Mouse (Mus musculus): ENCODE measurements around the gene Twnk. TPM values are rescaled to one million over a fixed set of nuclear protein-coding genes. Genes with fewer than 3 reads are reported as not detected.

The Twnk gene
- total and polyA plus RNA-seq, 3 experiments = 11.9 to 32.1 (median 29.3) TPM

- Histone ChIP-seq H3K27me3 (ENCODE audit: control insufficient read depth, insufficient read depth, low read length) (no peaks in the 10 kb centered on the region), H3K4me3 (peak overlapping the region; percentile 71), H3K9ac (ENCODE audit: low read depth, low read length) (peak overlapping the region; percentile 76), H3K27ac (peak overlapping the region; percentile 92), H3K79me2 (replicated peaks; ENCODE audit: control insufficient read depth, insufficient read depth, low read length) (no peaks in the 10 kb centered on the region), H3K36me3 (ENCODE audit: control insufficient read depth, insufficient read depth, low read length) (no peaks in the 10 kb centered on the region; the same call in 1 of the 2 replicates), H3K4me1 (ENCODE audit: control insufficient read depth, insufficient read depth, low read length) (peaks cover 5% of the 10 kb centered on the region)
- WGBS = 23% methylated on average over 7 of the region's 7 CpGs
- intact Hi-C loops (cut with DNase I) = loop anchor here (2.0 kb wide), 1 partner anchor 17 kb away; the partner anchor contains the start of gene Kazald1
- DNase-seq = no peak
- TF ChIP-seq EP300 (IDR thresholded peaks at IDR 0.05; ENCODE audit: insufficient read depth, low read depth, low read length) = no peak
- no peak for TF ChIP-seq POLR2A (IDR thresholded peaks at IDR 0.05; ENCODE audit: insufficient read depth, low read depth, low read length)
- TF ChIP-seq CTCF (IDR thresholded peaks at IDR 0.05) = no peak
Measured at GRCm38 (mm10) chr19:45057724-45058112, 52.3 kb downstream of the Twnk start.

DNA sequence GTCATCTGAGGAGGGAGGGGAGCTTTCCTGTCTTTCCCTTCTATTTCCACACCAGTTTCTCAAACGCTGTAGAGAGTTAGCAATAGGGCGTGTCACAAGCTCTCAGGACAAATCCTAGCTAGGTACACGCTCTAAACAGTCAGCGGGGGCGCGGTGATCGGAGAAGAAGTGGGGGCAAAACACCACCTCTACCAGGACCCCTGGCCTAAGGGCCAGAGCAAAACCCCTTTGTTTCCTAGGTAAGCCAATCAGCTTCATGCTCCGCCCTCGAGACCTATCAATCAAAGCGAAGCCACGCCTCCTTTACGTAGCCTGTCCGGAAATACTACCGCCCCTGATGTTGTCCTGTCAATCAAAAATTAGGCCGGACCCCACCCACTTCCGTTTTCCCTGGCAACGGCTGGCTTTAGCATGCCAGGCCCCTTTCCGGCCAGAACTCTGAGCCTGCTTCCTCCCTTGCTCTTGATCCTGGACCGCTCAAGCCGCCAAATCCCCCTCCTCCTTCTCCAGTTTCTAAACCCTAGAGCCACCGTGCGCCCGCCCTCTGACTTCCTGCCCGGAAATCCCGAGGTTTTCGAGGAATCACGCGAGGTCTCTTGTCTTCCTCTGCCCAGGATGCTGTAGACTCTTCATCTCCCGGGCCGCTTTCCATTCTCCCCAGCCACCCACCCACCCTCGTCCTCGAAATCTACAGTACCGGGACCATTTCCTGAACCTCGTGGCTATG is 52.8 kb downstream of the Twnk start:
- Histone ChIP-seq H3K4me1 (ENCODE audit: control insufficient read depth, insufficient read depth, low read length) (peaks cover 5% of the 10 kb centered on the region), H3K36me3 (ENCODE audit: control insufficient read depth, insufficient read depth, low read length) (no peaks in the 10 kb centered on the region; the same call in 1 of the 2 replicates), H3K27me3 (ENCODE audit: control insufficient read depth, insufficient read depth, low read length) (no peaks in the 10 kb centered on the region), H3K27ac (peak overlapping the region; percentile 92), H3K4me3 (peak overlapping the region; percentile 71), H3K79me2 (replicated peaks; ENCODE audit: control insufficient read depth, insufficient read depth, low read length) (no peaks in the 10 kb centered on the region), H3K9ac (ENCODE audit: low read depth, low read length) (peak overlapping the region; percentile 76)
- peak; percentile 93 to 94 for DNase-seq
- intact Hi-C loops (cut with DNase I) = loop anchor here (2.0 kb wide), 1 partner anchor 17 kb away; the partner anchor contains the start of gene Kazald1
- TF ChIP-seq CTCF (IDR thresholded peaks at IDR 0.05) = no peak
- peak; percentile 72; the same call in 1 of the 2 replicates for TF ChIP-seq EP300 (IDR thresholded peaks at IDR 0.05; ENCODE audit: insufficient read depth, low read depth, low read length)
- TF ChIP-seq POLR2A (IDR thresholded peaks at IDR 0.05; ENCODE audit: insufficient read depth, low read depth, low read length) = peak; percentile 84
- under 1% methylated on average over 34 of the region's 34 CpGs for WGBS

- peak overlapping the region; percentile 92 for H3K27ac ChIP-seq
- peak overlapping the region; percentile 37 for H3K9ac ChIP-seq (ENCODE audit: low read depth, low read length)
- H3K4me3 ChIP-seq = peak overlapping the region; percentile 71
- WGBS = 3% methylated on average over 14 of the region's 14 CpGs
- intact Hi-C loops (cut with DNase I) = loop anchor here (2.0 kb wide), 1 partner anchor 16 kb away; the partner anchor contains the start of gene Kazald1
- no peaks in the 10 kb centered on the region for H3K27me3 ChIP-seq (ENCODE audit: control insufficient read depth, insufficient read depth, low read length)
- H3K36me3 ChIP-seq (ENCODE audit: control insufficient read depth, insufficient read depth, low read length) = no peaks in the 10 kb centered on the region; the same call in 1 of the 2 replicates
- no peak for DNase-seq
- no peaks in the 10 kb centered on the region for H3K79me2 ChIP-seq (replicated peaks; ENCODE audit: control insufficient read depth, insufficient read depth, low read length)
- peaks cover 5% of the 10 kb centered on the region for H3K4me1 ChIP-seq (ENCODE audit: control insufficient read depth, insufficient read depth, low read length)
- TF ChIP-seq EP300 (IDR thresholded peaks at IDR 0.05; ENCODE audit: insufficient read depth, low read depth, low read length) (no peak), POLR2A (IDR thresholded peaks at IDR 0.05; ENCODE audit: insufficient read depth, low read depth, low read length) (no peak), CTCF (IDR thresholded peaks at IDR 0.05) (no peak)
Measured at GRCm38 (mm10) chr19:45058841-45059240, 53.4 kb downstream of the Twnk start.

Other genes starting within 250 kb of the Twnk start
- gene Pax2, start 249.6 kb upstream of the Twnk start, total RNA-seq (2021) = not detected
- not detected in 2 replicates for gene Pax2, start 249.6 kb upstream of the Twnk start, polyA plus RNA-seq (2012; rRNA removed)
- gene Slf2, start 74.5 kb upstream of the Twnk start, total RNA-seq (2021) = 10 to 100 TPM; 18.4 to 23.0 TPM
- 14.3 and 16.6 TPM in 2 replicates for gene Slf2, start 74.5 kb upstream of the Twnk start, polyA plus RNA-seq (2012; rRNA removed)
- under 1 TPM; 0.32 to 0.37 TPM for gene Sema4g, start 16.6 kb upstream of the Twnk start, total RNA-seq (2021)
- gene Sema4g, start 16.6 kb upstream of the Twnk start, polyA plus RNA-seq (2012; rRNA removed) = 0.94 and 1.2 TPM in 2 replicates
- 10 to 100 TPM; 45.6 to 53.6 TPM for gene Mrpl43, start 779 bp downstream of the Twnk start, total RNA-seq (2021)
- gene Mrpl43, start 779 bp downstream of the Twnk start, polyA plus RNA-seq (2012; rRNA removed) = 55.8 and 64.7 TPM in 2 replicates
- 10 to 100 TPM; 59.1 to 68.1 TPM for gene Lzts2, start 8.8 kb downstream of the Twnk start, total RNA-seq (2021)
- gene Lzts2, start 8.8 kb downstream of the Twnk start, polyA plus RNA-seq (2012; rRNA removed) = 48.8 and 61.6 TPM in 2 replicates
- gene Pdzd7, start 40.1 kb downstream of the Twnk start, total RNA-seq (2021) = under 1 TPM in 1 of 2 experiments, not detected in 1; 0.08 TPM
- 0.38 and 0.43 TPM in 2 replicates for gene Pdzd7, start 40.1 kb downstream of the Twnk start, polyA plus RNA-seq (2012; rRNA removed)
- 10 to 100 TPM; 10.0 to 11.1 TPM for gene Sfxn3, start 41.8 kb downstream of the Twnk start, total RNA-seq (2021)
- 15.5 and 18.7 TPM in 2 replicates for gene Sfxn3, start 41.8 kb downstream of the Twnk start, polyA plus RNA-seq (2012; rRNA removed)
- gene Kazald1, start 69.6 kb downstream of the Twnk start, total RNA-seq (2021) = 1 to 10 TPM; 3.6 to 3.9 TPM
- gene Kazald1, start 69.6 kb downstream of the Twnk start, polyA plus RNA-seq (2012; rRNA removed) = 4.2 and 4.6 TPM in 2 replicates
- gene Tlx1, start 145.0 kb downstream of the Twnk start, total RNA-seq (2021) = under 1 TPM; 0.10 to 0.11 TPM
- 0.09 and 0.20 TPM in 2 replicates for gene Tlx1, start 145.0 kb downstream of the Twnk start, polyA plus RNA-seq (2012; rRNA removed)
- under 1 TPM in 1 of 2 experiments, not detected in 1; 0.14 TPM for gene Lbx1, start 230.1 kb downstream of the Twnk start, total RNA-seq (2021)
- gene Lbx1, start 230.1 kb downstream of the Twnk start, polyA plus RNA-seq (2012; rRNA removed) = not detected in 2 replicates